Mouse (Mus musculus): ENCODE measurements around the gene Rad51ap1. TPM values are rescaled to one million over a fixed set of nuclear protein-coding genes. Genes with fewer than 3 reads are reported as not detected.

Gene Rad51ap1
- total RNA-seq, 2 experiments from 2014 or later, result 0.74 to 0.78 TPM

Other genes starting within 250 kb of the Rad51ap1 start
- under 1 TPM; 0.49 to 0.86 TPM for gene Kcna6, start 198.9 kb downstream of the Rad51ap1 start, total RNA-seq (2021)
- 100 to 1,000 TPM; 327 to 356 TPM for gene Ndufa9, start 90.5 kb downstream of the Rad51ap1 start, total RNA-seq (2021)
- gene Akap3, start 86.5 kb downstream of the Rad51ap1 start, total RNA-seq (2021), result not detected
- not detected for gene Dyrk4, start 17.7 kb downstream of the Rad51ap1 start, total RNA-seq (2021)
- gene D6Wsu163e, start 375 bp upstream of the Rad51ap1 start, total RNA-seq (2021), result 1 to 10 TPM; 9.0 to 9.4 TPM
- 1 to 10 TPM; 3.8 to 5.8 TPM for gene Fgf6, start 76.0 kb upstream of the Rad51ap1 start, total RNA-seq (2021)
- not detected for gene Fgf23, start 133.3 kb upstream of the Rad51ap1 start, total RNA-seq (2021)
- gene Tigar, start 170.0 kb upstream of the Rad51ap1 start, total RNA-seq (2021), result 10 to 100 TPM; 40.9 to 48.8 TPM
- gene Ccnd2, start 212.6 kb upstream of the Rad51ap1 start, total RNA-seq (2021), result 10 to 100 TPM; 17.1 to 35.7 TPM